Mouse (Mus musculus) olfactory bulb, adult 2 months (tissue): Measurements from ENCODE around the gene Bend6.

Source experiments
- CTCF ChIP-seq: fragments of 200-500 bp; IDR thresholded peaks from 2 replicates; pipeline ENCODE4 v1.5.1; 2012; ENCODE audit warnings: low read depth, mild to moderate bottlenecking, low read length, moderate library complexity; ENCODE audit not compliant: insufficient read depth
- POLR2A ChIP-seq: fragments of 200-500 bp; IDR thresholded peaks from 2 replicates; pipeline ENCODE4 v1.6.1; 2012; ENCODE audit warnings: mild to moderate bottlenecking, low read depth, low read length, moderate library complexity; ENCODE audit not compliant: insufficient read depth

DNA sequence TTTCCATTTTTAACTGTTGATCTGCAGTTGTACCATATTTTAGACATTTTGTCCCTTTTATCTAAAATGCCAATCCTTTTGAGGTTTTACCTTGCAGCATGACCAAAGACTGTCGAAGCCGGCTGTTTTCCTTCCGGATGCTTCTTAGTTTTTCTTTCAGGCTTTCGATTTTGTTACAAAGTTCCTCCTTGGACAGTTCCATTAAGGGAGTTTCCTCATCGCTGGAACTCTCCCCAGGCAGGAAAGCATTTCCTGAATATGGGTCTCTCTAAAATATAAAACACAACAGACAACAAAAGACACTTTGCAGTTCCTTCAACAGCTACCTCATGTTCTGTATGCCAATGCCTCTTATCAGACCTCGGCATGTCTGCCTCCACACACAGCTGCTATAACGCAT, 29.4 kb downstream of the Bend6 start:
- no peak for TF ChIP-seq POLR2A
- TF ChIP-seq CTCF = no peak
